Mouse (Mus musculus) embryonic facial prominence, embryonic 14.5 days (tissue): ENCODE results near the gene Myt1l. TPM values are rescaled to one million over a fixed set of nuclear protein-coding genes. Genes with fewer than 3 reads are reported as not detected.

ENCODE experiments used
- ATAC-seq: fragments of 200-750 bp; cut with Nextera tagmentation; 2 replicates; pipeline ENCODE4 v1.8.0; 2017; ENCODE audit warnings: low read depth, moderate number of reproducible peaks, moderate TSS enrichment
- DNase-seq: peaks from one replicate; pipeline ENCODE4 v3.0.0-alpha.2; 2015; ENCODE audit warnings: low spot score
- H3K27ac ChIP-seq: fragments of 300-500 bp; sonication (generic); replicated peaks from 2 replicates; pipeline ENCODE4 v1.5.1; 2014; ENCODE audit warnings: low read depth, mild to moderate bottlenecking, low read length, moderate library complexity
- H3K27me3 ChIP-seq: fragments of 300-500 bp; sonication (generic); replicated peaks from 2 replicates; pipeline ENCODE4 v1.6.1; 2014; ENCODE audit warnings: low read length; ENCODE audit not compliant: control insufficient read depth, insufficient read depth
- H3K36me3 ChIP-seq: fragments of 300-500 bp; sonication (generic); 2 replicates; pipeline ENCODE4 v1.6.1; 2014; ENCODE audit warnings: low read length, mixed read lengths; ENCODE audit not compliant: control insufficient read depth, insufficient read depth
- H3K4me1 ChIP-seq: fragments of 300-500 bp; sonication (generic); 2 replicates; pipeline ENCODE4 v1.6.1; 2014; ENCODE audit warnings: antibody characterized with exemption, low read length; ENCODE audit not compliant: control insufficient read depth, insufficient read depth
- H3K4me2 ChIP-seq: fragments of 300-500 bp; sonication (generic); 2 replicates; pipeline ENCODE4 v1.6.1; 2014; ENCODE audit warnings: low read depth, mild to moderate bottlenecking, low read length, moderate library complexity, mixed read lengths
- H3K4me3 ChIP-seq: fragments of 300-500 bp; sonication (generic); 2 replicates; pipeline ENCODE4 v1.5.1; 2014; ENCODE audit warnings: low read depth, mild to moderate bottlenecking, low read length
- H3K9ac ChIP-seq: fragments of 300-500 bp; sonication (generic); 2 replicates; pipeline ENCODE4 v1.6.1; 2014; ENCODE audit warnings: low read depth, mild to moderate bottlenecking, low read length, moderate library complexity, mixed read lengths
- H3K9me3 ChIP-seq: fragments of 300-500 bp; sonication (generic); 2 replicates; pipeline ENCODE4 v1.6.1; 2016; ENCODE audit warnings: low read length; ENCODE audit not compliant: control insufficient read depth
- WGBS: fragments of 180-500 bp; shearing (Covaris S2); extraction: QIAGEN DNeasy Blood & Tissue Kit; methylation state at CpG from one replicate; pipeline ENCODE4 v1.1.7; 2014; 5-methylcytosine and 5-hydroxymethylcytosine counted together
- polyA plus RNA-seq: library from polyadenylated mRNA; unstranded; fragments of >200 nt; fragmentation: Nextera tagmentation; extraction: Ambion mirVana; gene quantifications from 2 replicates; pipeline ENCODE4 v1.2.1, GENCODE M21; 2014

Myt1l gene
- polyA plus RNA-seq, 1 experiment from 2014 or later, result 11.9 TPM

DNA sequence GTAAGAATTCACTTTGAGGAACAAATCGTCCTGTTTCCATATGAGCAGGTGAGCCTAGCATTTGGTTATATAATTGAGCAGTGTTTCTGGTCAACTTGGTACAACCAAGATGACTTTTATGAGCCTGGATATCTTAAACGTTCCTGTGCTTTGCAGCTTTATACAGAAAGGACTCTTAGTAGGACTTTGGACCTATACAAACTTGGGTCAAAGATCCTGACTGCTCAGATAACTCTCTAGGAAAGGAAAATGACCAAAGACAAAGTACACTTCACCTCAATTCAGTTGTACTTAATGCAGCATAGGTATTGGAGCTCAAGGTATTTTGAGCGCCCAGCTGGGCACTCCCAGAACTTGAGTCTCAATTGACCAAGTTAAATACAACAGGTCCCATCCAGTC lies 388.0 kb downstream of the Myt1l start:
- no peaks in the 10 kb centered on the region for H3K4me1 ChIP-seq
- no peak for DNase-seq
- 88% methylated on average over 3 of the region's 3 CpGs for WGBS
- no peak overlapping the region for H3K4me2 ChIP-seq
- H3K36me3 ChIP-seq, result no peaks in the 10 kb centered on the region
- H3K27me3 ChIP-seq, result no peaks in the 10 kb centered on the region
- no peak for ATAC-seq
- H3K4me3 ChIP-seq, result no peak overlapping the region
- H3K9ac ChIP-seq, result no peak overlapping the region
- no peaks in the 10 kb centered on the region for H3K9me3 ChIP-seq
- H3K27ac ChIP-seq, result no peak overlapping the region

DNA sequence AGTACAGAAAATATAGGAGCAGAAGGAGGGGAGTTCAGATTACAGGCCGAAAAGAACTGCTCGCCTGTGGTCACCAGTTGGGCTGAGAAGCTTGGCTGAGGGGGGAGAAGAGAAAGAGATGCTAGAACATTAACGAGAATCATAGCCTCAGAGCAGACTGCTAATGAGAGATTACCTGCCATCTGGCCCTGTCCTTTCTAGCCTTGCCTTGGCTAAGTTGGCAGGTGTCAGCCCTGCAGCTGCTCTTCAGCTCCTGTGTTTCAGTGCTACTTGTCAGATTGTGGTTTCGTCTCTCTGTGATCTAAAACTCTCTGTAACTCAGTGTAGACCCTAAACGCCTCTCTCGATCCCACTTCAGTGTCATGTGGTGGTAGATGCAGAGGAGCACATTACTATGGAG lies 388.6 kb downstream of the Myt1l start:
- no peaks in the 10 kb centered on the region for H3K4me1 ChIP-seq
- H3K4me3 ChIP-seq, result no peak overlapping the region
- no peaks in the 10 kb centered on the region for H3K9me3 ChIP-seq
- no peak overlapping the region for H3K4me2 ChIP-seq
- no peak overlapping the region for H3K27ac ChIP-seq
- DNase-seq (peak; percentile 39), ATAC-seq (no peak)
- 69% methylated on average over 6 of the region's 6 CpGs for WGBS
- H3K27me3 ChIP-seq, result no peaks in the 10 kb centered on the region
- no peaks in the 10 kb centered on the region for H3K36me3 ChIP-seq
- H3K9ac ChIP-seq, result no peak overlapping the region

DNA sequence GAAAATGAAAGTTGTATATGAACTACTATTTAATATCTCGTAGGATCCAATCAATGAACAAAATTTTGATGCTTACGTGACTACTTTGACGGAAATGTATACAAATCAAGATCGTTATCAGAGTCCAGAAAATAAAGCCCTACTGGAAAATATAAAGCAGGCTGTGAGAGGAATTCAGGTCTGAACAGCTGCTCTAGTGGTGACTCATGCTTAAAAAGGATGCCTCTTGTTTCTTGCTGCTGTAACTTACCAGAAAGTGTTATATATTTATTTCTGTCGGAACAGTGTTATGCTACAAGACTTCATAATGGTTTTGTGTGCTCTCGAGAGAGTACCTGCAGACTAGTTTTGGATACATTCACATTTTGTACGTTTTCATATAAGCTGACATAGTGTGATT lies 392.1 kb downstream of the Myt1l start:
- no peaks in the 10 kb centered on the region for H3K27me3 ChIP-seq
- H3K9me3 ChIP-seq, result no peaks in the 10 kb centered on the region
- H3K4me1 ChIP-seq, result no peaks in the 10 kb centered on the region
- H3K4me3 ChIP-seq, result no peak overlapping the region
- no peak overlapping the region for H3K27ac ChIP-seq
- no peak overlapping the region for H3K9ac ChIP-seq
- no peak overlapping the region for H3K4me2 ChIP-seq
- no peaks in the 10 kb centered on the region for H3K36me3 ChIP-seq
- WGBS, result 71% methylated on average over 7 of the region's 7 CpGs
- DNase-seq, result no peak
- no peak for ATAC-seq

DNA sequence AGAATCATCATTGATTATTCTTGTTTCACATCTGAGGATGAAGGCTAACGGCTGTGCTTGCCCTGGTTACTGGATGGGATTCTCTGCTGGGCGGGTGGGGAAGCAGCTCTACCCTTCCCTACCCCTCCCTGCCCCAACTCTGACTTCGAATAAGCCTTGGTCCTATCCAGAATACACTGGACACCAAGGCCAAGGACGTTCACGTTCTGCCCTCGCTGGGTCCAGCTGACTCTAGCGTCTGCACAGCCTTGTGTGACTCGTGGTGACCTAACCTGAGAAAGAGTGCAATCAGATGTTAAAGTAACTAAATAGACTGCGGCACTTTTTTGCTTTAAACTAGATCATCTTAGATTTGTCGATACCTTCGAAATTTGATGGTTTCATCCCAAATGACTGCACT lies 393.3 kb downstream of the Myt1l start:
- no peaks in the 10 kb centered on the region for H3K27me3 ChIP-seq
- H3K9me3 ChIP-seq, result no peaks in the 10 kb centered on the region
- DNase-seq (no peak), ATAC-seq (no peak)
- no peak overlapping the region for H3K27ac ChIP-seq
- no peak overlapping the region for H3K4me3 ChIP-seq
- H3K36me3 ChIP-seq, result no peaks in the 10 kb centered on the region
- WGBS, result 78% methylated on average over 11 of the region's 11 CpGs
- H3K4me1 ChIP-seq, result no peaks in the 10 kb centered on the region
- H3K9ac ChIP-seq, result no peak overlapping the region
- H3K4me2 ChIP-seq, result no peak overlapping the region

DNA sequence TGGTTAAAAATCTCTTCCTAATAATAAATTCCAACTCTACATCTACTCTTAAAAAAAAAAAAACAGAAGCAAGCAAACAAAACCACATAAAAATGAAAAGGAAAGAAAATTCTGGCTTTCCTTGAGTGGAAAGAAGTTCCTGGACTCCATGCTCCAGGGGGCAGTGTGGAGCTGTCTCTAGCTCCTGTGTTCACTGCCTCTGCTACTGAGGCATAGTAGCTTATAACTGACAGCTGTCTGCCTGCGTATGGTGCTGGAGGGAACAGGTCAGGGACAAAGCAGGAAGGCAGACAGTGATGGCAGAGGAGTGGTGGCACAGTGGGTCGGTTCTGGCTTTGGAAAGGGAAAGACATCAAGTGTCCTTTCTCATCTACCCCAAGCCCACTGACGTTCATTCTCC lies 398.7 kb downstream of the Myt1l start:
- no peak overlapping the region for H3K9ac ChIP-seq
- 32% methylated on average over 3 of the region's 3 CpGs for WGBS
- peak; percentile 69 for DNase-seq

DNA sequence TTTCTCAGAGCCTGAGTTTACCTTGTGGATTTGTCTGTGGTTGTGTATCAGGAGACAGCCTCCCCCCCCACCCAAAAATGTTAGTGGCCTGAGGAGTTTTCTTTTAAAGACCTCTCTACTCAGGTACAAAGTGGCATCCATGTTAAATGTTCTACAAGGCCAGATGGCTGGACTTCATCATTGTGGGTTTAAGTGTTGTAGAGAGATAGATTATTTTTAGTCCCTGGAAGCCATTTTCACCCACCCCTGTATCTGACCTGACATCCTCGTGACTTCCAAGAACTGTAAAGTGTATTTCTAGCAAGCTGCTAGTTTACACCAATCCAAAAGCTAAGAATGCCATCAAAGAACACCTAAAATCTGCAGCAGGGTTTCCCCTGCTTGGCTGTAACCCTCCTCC lies 402.4 kb downstream of the Myt1l start:
- H3K4me2 ChIP-seq, result no peak overlapping the region
- no peaks in the 10 kb centered on the region for H3K27me3 ChIP-seq
- no peaks in the 10 kb centered on the region for H3K9me3 ChIP-seq
- H3K4me1 ChIP-seq, result no peaks in the 10 kb centered on the region
- no peak overlapping the region for H3K27ac ChIP-seq
- 79% methylated on average over 1 of the region's 1 CpGs for WGBS
- H3K4me3 ChIP-seq, result no peak overlapping the region
- no peak for DNase-seq
- H3K36me3 ChIP-seq, result no peaks in the 10 kb centered on the region
- no peak overlapping the region for H3K9ac ChIP-seq
- ATAC-seq, result no peak

More for the DNA sequence above, 398.7 kb downstream of the Myt1l start:
- peak; percentile 75 for ATAC-seq
- Histone ChIP-seq H3K9me3 (no peaks in the 10 kb centered on the region), H3K4me2 (no peak overlapping the region), H3K27me3 (no peaks in the 10 kb centered on the region), H3K4me1 (no peaks in the 10 kb centered on the region), H3K36me3 (no peaks in the 10 kb centered on the region), H3K27ac (no peak overlapping the region), H3K4me3 (no peak overlapping the region)

DNA sequence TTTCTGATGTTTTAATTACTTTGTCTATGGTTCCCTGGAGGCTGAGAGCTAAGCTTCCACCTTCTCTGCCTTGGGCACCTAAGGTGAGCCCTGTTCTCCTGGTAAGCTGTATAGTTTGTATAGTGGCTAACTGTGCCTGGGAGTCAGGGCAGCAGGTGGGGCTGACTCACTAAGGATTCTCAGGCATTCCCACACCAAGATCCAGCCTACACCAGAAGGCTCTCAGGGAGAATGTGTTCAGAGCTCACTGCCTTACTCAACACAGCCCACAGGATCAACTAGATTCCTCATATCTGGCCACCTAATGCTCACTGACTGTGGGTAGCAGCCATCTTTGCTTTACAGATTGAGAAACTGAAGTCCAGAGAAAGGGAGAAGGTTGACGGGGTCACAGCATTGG lies 404.8 kb downstream of the Myt1l start:
- no peak for DNase-seq
- no peaks in the 10 kb centered on the region for H3K9me3 ChIP-seq
- no peaks in the 10 kb centered on the region for H3K36me3 ChIP-seq
- peaks cover 7% of the 10 kb centered on the region; the same call in 1 of the 2 replicates for H3K4me1 ChIP-seq
- H3K27ac ChIP-seq, result no peak overlapping the region
- ATAC-seq, result no peak
- H3K9ac ChIP-seq, result no peak overlapping the region
- H3K4me2 ChIP-seq, result no peak overlapping the region
- no peak overlapping the region for H3K4me3 ChIP-seq
- WGBS, result 100% methylated on average over 1 of the region's 1 CpGs
- no peaks in the 10 kb centered on the region for H3K27me3 ChIP-seq

DNA sequence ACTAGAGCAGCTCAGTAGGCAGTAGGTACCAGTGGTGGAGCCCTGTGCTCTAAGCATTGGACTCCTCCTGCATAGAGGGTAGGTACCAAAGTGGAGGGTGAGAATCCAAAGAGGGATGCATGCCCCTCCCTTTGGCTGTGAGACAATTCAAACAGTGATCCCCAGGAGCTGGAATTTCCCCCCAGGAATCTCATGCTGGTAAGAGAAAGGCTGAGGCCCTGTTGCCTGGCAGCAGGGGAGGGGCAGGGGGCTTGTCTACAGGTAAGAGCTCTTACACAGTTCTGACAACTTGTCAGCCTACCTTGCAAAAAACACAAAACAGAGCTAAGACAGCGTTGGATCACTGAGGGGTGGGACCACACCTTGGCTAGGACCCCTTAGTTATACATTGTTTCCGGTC lies 405.3 kb downstream of the Myt1l start:
- peaks cover 7% of the 10 kb centered on the region; the same call in 1 of the 2 replicates for H3K4me1 ChIP-seq
- no peak overlapping the region for H3K9ac ChIP-seq
- WGBS, result 48% methylated on average over 2 of the region's 2 CpGs
- H3K4me3 ChIP-seq, result no peak overlapping the region
- H3K27ac ChIP-seq, result no peak overlapping the region
- H3K4me2 ChIP-seq, result no peak overlapping the region
- DNase-seq (no peak), ATAC-seq (no peak)
- H3K9me3 ChIP-seq, result no peaks in the 10 kb centered on the region
- H3K36me3 ChIP-seq, result no peaks in the 10 kb centered on the region
- no peaks in the 10 kb centered on the region for H3K27me3 ChIP-seq

DNA sequence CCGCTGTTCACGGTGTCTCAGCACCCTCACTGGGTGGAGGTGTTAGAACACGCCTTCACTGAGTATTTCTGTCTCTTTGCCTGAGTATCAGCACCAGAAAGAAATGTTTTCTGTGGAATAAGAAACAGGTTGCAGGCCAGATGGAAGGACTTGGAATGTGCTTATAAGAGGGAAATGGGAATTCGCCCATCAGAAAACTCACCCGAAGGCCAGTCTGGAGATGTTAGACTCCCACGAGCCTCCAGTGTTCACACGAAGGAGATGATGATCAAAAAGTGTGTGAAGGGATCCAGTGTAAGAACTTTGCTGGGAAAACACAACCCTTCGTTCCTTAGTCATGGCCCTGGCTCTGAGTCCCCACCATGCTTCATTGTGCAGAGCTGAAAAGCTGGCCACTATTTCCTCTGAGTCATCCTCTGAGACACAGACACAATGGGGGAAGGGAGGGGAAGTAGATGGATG lies 406.0 kb downstream of the Myt1l start:
- no peak overlapping the region for H3K27ac ChIP-seq
- WGBS, result 68% methylated on average over 8 of the region's 8 CpGs
- DNase-seq (no peak), ATAC-seq (no peak)
- H3K4me1 ChIP-seq, result peaks cover 7% of the 10 kb centered on the region; the same call in 1 of the 2 replicates
- H3K9ac ChIP-seq, result no peak overlapping the region
- no peak overlapping the region for H3K4me3 ChIP-seq
- no peaks in the 10 kb centered on the region for H3K27me3 ChIP-seq
- H3K9me3 ChIP-seq, result no peaks in the 10 kb centered on the region
- no peak overlapping the region for H3K4me2 ChIP-seq
- H3K36me3 ChIP-seq, result no peaks in the 10 kb centered on the region
